Mouse (Mus musculus): ENCODE measurements around the gene Ankrd2. TPM values are rescaled to one million over a fixed set of nuclear protein-coding genes. Genes with fewer than 3 reads are reported as not detected.

Gene Ankrd2
- polyA plus RNA-seq (2015; fragmentation: Nextera tagmentation; extraction: Ambion mirVana) = 0.30 and 0.51 TPM in 2 replicates

DNA sequence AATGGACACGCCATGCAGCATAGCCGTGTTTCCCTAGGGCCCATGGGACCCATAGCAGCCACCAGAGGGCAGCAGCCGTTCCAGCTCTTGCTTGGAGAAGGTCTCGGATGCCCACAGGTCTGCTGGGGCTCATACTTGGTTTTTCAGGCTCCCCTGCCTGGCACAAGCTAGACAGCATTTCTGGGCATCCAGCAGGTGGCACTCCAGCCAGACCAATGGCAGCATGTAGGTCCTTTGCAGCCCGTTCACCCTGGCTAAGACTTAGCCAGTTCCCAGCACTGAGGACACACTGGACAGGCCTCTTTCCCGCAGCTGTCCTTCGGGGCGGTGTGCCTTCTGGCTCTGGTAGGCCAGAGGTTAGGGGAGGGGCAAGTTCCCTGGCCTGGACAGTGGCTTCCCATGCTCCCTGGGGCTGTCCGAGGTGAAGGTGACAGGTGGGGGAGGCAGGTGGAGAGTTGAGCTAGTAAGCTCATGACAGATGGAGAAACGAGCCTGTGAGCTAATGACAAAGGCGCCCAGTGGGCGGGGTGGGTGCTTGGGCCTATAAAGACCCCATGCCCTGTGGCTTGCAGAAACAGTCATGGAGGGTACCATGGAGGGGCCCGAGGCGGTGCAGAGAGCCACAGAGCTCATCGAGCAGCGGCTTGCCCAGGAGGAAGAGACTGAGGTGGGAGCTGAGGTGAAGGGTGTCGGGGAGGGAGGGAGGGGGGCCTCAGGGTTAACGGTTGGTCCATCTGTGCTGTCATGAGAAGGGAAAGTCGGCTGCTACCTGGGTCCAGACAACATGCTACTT is at the start of gene Ankrd2:
TSS of gene Ankrd2 (plus strand) at position 545 of the 793 bp plus-strand sequence.
- Histone ChIP-seq H3K36me3 (ENCODE audit: control insufficient read depth, insufficient read depth) (no peaks in the 10 kb centered on the region), H3K9ac (replicated peaks; ENCODE audit: low read depth, low read length) (no peak within 1 kb of the TSS), H3K27me3 (replicated peaks; ENCODE audit: control insufficient read depth, insufficient read depth, low read length) (no peaks in the 10 kb centered on the region), H3K4me3 (replicated peaks; ENCODE audit: low read length) (no peak within 1 kb of the TSS), H3K4me1 (replicated peaks; ENCODE audit: control insufficient read depth, insufficient read depth, low read length) (0 out of 2 replicates have a peak, but pooled peaks cover 4% of the 10 kb centered on the region), H3K9me3 (ENCODE audit: control insufficient read depth, low read length) (no peaks in the 10 kb centered on the region), H3K27ac (ENCODE audit: low read length) (no peak within 1 kb of the TSS), H3K4me2 (ENCODE audit: low read length) (no peak within 1 kb of the TSS)
- peak; percentile 80 for ATAC-seq
- WGBS = 65% methylated on average over 19 of the region's 19 CpGs

DNA sequence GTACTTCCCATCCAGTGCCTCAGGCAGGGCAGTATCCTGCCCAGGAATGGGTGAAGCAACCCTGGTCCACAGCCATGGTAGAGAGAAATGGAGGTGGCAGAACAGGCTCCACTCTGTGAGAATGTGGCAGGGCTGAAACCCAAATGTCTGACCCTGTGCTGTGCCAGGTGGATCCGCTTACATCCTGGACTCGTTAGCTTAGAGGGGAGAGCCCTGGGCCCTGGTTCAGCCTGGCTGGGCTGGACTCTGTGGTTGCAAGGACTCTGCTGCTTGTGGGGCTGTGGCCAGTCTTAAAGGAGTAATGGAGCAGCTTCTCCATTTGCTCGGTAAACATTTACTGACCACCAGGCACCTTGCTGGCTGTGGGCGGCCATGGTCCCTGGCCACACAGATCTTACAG is 48.6 kb upstream of the Ankrd2 start:
- no peak overlapping the region for H3K27ac ChIP-seq (ENCODE audit: low read length)
- H3K4me2 ChIP-seq (ENCODE audit: low read length) = no peak overlapping the region
- peaks cover 3% of the 10 kb centered on the region; the same call in 1 of the 2 replicates for H3K27me3 ChIP-seq (replicated peaks; ENCODE audit: control insufficient read depth, insufficient read depth, low read length)
- WGBS = 84% methylated on average over 4 of the region's 4 CpGs
- H3K9ac ChIP-seq (replicated peaks; ENCODE audit: low read depth, low read length) = no peak overlapping the region
- H3K4me1 ChIP-seq (replicated peaks; ENCODE audit: control insufficient read depth, insufficient read depth, low read length) = peaks cover 13% of the 10 kb centered on the region
- H3K36me3 ChIP-seq (ENCODE audit: control insufficient read depth, insufficient read depth) = no peaks in the 10 kb centered on the region
- no peaks in the 10 kb centered on the region for H3K9me3 ChIP-seq (ENCODE audit: control insufficient read depth, low read length)
- ATAC-seq = no peak
- no peak overlapping the region for H3K4me3 ChIP-seq (replicated peaks; ENCODE audit: low read length)

DNA sequence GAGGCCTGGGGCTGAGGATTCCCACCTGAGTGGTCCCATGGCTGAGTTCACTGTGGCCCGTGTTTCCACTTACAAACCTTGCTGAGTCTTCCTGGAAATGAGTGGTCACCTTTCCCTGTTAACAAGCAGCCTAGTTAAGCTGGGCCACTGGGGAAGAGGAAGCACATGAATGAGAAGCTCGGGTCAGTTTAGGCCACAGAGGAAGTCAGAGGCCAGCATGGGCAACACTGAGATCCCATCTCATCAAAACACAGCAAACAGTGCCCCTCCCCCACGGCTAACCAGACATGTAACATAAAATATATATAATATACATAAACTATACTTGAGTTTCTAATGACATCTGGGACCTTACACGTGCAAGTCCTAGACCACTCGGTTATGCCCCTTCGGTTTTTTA is 46.0 kb upstream of the Ankrd2 start:
- ATAC-seq = no peak
- Histone ChIP-seq H3K9ac (replicated peaks; ENCODE audit: low read depth, low read length) (no peak overlapping the region), H3K4me3 (replicated peaks; ENCODE audit: low read length) (no peak overlapping the region), H3K4me1 (replicated peaks; ENCODE audit: control insufficient read depth, insufficient read depth, low read length) (peaks cover 16% of the 10 kb centered on the region; the same call in 1 of the 2 replicates), H3K27me3 (replicated peaks; ENCODE audit: control insufficient read depth, insufficient read depth, low read length) (no peaks in the 10 kb centered on the region), H3K4me2 (ENCODE audit: low read length) (no peak overlapping the region), H3K9me3 (ENCODE audit: control insufficient read depth, low read length) (no peaks in the 10 kb centered on the region), H3K27ac (ENCODE audit: low read length) (no peak overlapping the region), H3K36me3 (ENCODE audit: control insufficient read depth, insufficient read depth) (no peaks in the 10 kb centered on the region)
- WGBS = 81% methylated on average over 6 of the region's 6 CpGs

DNA sequence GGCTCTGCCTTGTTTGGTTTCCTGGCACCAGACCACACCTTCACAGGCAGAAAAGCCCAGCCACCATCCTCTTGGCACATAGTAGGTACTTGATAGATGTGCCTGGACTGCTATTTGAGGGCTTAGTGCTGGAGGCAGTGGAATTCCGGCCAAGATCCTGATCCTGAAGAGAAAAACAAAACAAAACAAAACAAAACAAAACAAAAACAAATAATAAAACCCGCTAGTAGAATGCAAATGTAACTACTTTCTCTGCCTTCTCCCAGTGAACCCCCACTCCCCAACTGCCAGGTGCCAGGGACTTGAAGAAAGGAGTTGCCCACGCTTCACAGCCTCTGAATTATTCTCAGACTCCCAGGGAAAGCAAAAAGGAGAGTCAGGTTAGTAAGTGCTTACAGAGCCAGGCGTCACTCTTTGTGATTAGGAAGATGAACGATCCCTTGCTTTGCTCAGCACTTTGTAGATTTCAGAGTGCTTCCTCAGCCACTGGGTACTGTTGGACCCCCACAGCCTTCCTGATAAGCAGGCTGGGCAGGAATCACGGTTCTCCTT is 43.8 kb upstream of the Ankrd2 start:
- ATAC-seq = no peak
- H3K27ac ChIP-seq (ENCODE audit: low read length) = no peak overlapping the region
- peaks cover 16% of the 10 kb centered on the region; the same call in 1 of the 2 replicates for H3K4me1 ChIP-seq (replicated peaks; ENCODE audit: control insufficient read depth, insufficient read depth, low read length)
- H3K4me2 ChIP-seq (ENCODE audit: low read length) = no peak overlapping the region
- no peaks in the 10 kb centered on the region for H3K9me3 ChIP-seq (ENCODE audit: control insufficient read depth, low read length)
- no peak overlapping the region for H3K9ac ChIP-seq (replicated peaks; ENCODE audit: low read depth, low read length)
- no peak overlapping the region for H3K4me3 ChIP-seq (replicated peaks; ENCODE audit: low read length)
- H3K36me3 ChIP-seq (ENCODE audit: control insufficient read depth, insufficient read depth) = no peaks in the 10 kb centered on the region
- no peaks in the 10 kb centered on the region for H3K27me3 ChIP-seq (replicated peaks; ENCODE audit: control insufficient read depth, insufficient read depth, low read length)
- WGBS = 22% methylated on average over 6 of the region's 6 CpGs

DNA sequence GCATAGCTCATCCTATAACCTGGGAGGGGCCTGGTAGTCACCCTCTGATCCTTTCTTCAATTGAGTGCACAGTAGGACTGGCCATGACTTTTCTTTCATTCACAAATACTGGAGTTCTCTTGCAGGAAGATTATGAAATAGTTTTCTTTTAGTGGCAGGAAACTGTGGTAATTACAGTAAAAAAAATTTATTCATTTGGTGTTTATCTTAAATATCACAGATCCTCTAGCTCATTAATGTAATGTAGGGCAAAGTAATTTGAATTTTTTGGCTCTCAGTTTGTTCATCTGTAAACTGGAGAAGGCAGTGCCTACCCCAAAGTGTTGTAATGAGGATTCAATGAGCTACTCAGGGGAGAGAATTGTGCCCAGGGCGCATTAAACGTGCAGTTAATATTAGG is 42.8 kb upstream of the Ankrd2 start:
- Histone ChIP-seq H3K36me3 (ENCODE audit: control insufficient read depth, insufficient read depth) (no peaks in the 10 kb centered on the region), H3K4me3 (replicated peaks; ENCODE audit: low read length) (no peak overlapping the region), H3K27ac (ENCODE audit: low read length) (no peak overlapping the region), H3K4me2 (ENCODE audit: low read length) (no peak overlapping the region), H3K9ac (replicated peaks; ENCODE audit: low read depth, low read length) (no peak overlapping the region), H3K27me3 (replicated peaks; ENCODE audit: control insufficient read depth, insufficient read depth, low read length) (no peaks in the 10 kb centered on the region), H3K9me3 (ENCODE audit: control insufficient read depth, low read length) (no peaks in the 10 kb centered on the region), H3K4me1 (replicated peaks; ENCODE audit: control insufficient read depth, insufficient read depth, low read length) (peaks cover 16% of the 10 kb centered on the region; the same call in 1 of the 2 replicates)
- no peak for ATAC-seq
- WGBS = 59% methylated on average over 2 of the region's 2 CpGs

DNA sequence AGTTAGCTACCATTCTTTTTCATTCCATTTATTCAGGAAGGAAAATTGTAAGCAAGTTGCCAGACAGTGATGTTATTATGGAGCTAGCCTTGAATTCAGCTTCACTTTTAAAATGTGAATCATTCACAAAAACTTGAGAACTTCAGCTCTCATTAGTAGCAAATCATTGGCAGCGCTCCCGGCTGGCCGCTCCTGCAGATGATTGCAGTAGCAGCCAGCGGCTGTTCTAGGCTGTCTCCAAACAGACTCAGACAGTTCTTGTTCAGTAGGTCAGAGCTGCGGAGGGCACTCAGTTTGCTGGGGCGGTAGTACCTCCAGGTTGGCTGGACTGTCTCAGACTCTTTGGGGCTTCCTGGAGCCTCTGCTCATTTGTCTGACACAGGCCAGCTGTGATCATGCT is 42.3 kb upstream of the Ankrd2 start:
- H3K4me2 ChIP-seq (ENCODE audit: low read length) = no peak overlapping the region
- no peak overlapping the region for H3K27ac ChIP-seq (ENCODE audit: low read length)
- no peak overlapping the region for H3K9ac ChIP-seq (replicated peaks; ENCODE audit: low read depth, low read length)
- H3K36me3 ChIP-seq (ENCODE audit: control insufficient read depth, insufficient read depth) = no peaks in the 10 kb centered on the region
- peaks cover 16% of the 10 kb centered on the region; the same call in 1 of the 2 replicates for H3K4me1 ChIP-seq (replicated peaks; ENCODE audit: control insufficient read depth, insufficient read depth, low read length)
- no peaks in the 10 kb centered on the region for H3K27me3 ChIP-seq (replicated peaks; ENCODE audit: control insufficient read depth, insufficient read depth, low read length)
- no peaks in the 10 kb centered on the region for H3K9me3 ChIP-seq (ENCODE audit: control insufficient read depth, low read length)
- 37% methylated on average over 6 of the region's 6 CpGs for WGBS
- no peak overlapping the region for H3K4me3 ChIP-seq (replicated peaks; ENCODE audit: low read length)
- no peak for ATAC-seq

DNA sequence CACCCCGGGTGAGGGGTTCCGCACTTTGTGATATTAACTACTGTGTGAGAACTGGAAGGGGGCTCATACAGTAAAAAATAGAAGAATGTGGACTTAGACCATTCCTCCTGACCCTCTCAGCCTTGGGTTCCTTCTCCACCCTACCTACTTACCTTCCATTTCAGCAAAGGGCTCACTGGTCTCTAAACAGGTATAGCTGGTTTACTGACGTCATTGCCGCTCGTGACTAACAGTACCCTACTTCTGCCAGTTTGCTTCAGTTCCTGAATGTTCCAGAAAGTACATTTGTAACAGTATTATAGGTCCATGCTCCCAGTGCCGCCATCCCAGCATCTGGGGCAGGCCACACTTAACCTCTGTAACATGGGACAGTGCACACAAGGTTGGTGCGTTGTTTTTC is 41.8 kb upstream of the Ankrd2 start:
- 94% methylated on average over 7 of the region's 7 CpGs for WGBS
- Histone ChIP-seq H3K9me3 (ENCODE audit: control insufficient read depth, low read length) (no peaks in the 10 kb centered on the region), H3K36me3 (ENCODE audit: control insufficient read depth, insufficient read depth) (no peaks in the 10 kb centered on the region), H3K4me2 (ENCODE audit: low read length) (no peak overlapping the region), H3K4me1 (replicated peaks; ENCODE audit: control insufficient read depth, insufficient read depth, low read length) (peaks cover 16% of the 10 kb centered on the region; the same call in 1 of the 2 replicates), H3K27me3 (replicated peaks; ENCODE audit: control insufficient read depth, insufficient read depth, low read length) (no peaks in the 10 kb centered on the region), H3K4me3 (replicated peaks; ENCODE audit: low read length) (no peak overlapping the region), H3K27ac (ENCODE audit: low read length) (no peak overlapping the region), H3K9ac (replicated peaks; ENCODE audit: low read depth, low read length) (no peak overlapping the region)
- no peak for ATAC-seq

DNA sequence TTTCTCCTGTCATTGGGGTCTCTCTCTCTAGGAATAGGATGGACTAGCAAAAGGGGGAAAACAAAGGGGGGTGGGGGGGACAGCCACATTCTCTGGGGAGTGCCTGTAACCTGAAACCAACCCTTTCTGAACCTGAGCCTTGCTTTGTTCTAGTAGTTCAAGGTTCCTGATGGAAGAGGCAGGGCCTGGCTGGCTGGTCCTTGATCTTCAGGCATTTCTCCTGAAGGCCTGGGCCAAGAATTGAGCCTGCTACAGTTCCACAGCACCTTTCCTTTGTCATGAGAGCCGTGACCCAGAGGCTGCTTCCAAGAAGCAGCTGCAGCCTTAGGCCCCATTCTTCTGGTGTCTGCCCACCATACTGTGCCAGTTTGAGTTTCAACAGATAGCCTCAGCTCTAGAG is 40.3 kb upstream of the Ankrd2 start:
- WGBS = 46% methylated on average over 1 of the region's 1 CpGs
- Histone ChIP-seq H3K27ac (ENCODE audit: low read length) (no peak overlapping the region), H3K36me3 (ENCODE audit: control insufficient read depth, insufficient read depth) (no peaks in the 10 kb centered on the region), H3K4me1 (replicated peaks; ENCODE audit: control insufficient read depth, insufficient read depth, low read length) (peaks cover 16% of the 10 kb centered on the region; the same call in 1 of the 2 replicates), H3K9me3 (ENCODE audit: control insufficient read depth, low read length) (no peaks in the 10 kb centered on the region), H3K4me2 (ENCODE audit: low read length) (no peak overlapping the region), H3K27me3 (replicated peaks; ENCODE audit: control insufficient read depth, insufficient read depth, low read length) (no peaks in the 10 kb centered on the region), H3K9ac (replicated peaks; ENCODE audit: low read depth, low read length) (no peak overlapping the region), H3K4me3 (replicated peaks; ENCODE audit: low read length) (no peak overlapping the region)
- no peak for ATAC-seq

DNA sequence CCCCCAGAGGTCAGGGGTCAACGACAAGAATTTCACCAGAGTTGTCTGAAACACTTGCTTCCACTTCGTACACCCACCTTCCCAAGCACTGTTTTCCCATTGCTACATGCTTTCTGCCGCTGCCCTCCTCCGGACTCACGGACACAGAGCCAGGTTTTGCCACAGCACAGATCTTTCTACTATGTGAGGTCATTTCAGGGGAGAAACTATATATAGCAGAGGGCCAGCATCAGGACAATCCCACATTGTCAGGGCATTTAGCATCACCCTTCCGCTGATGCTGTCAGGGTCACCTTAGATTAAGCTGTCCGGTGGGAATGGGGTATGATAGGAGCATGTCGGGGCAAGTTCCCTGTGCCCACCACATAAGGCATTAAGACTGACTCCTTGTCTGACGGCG is 38.7 kb upstream of the Ankrd2 start:
- WGBS = 93% methylated on average over 10 of the region's 10 CpGs
- no peak overlapping the region for H3K27ac ChIP-seq (ENCODE audit: low read length)
- no peaks in the 10 kb centered on the region for H3K27me3 ChIP-seq (replicated peaks; ENCODE audit: control insufficient read depth, insufficient read depth, low read length)
- H3K9me3 ChIP-seq (ENCODE audit: control insufficient read depth, low read length) = no peaks in the 10 kb centered on the region
- H3K9ac ChIP-seq (replicated peaks; ENCODE audit: low read depth, low read length) = no peak overlapping the region
- H3K4me3 ChIP-seq (replicated peaks; ENCODE audit: low read length) = no peak overlapping the region
- no peak for ATAC-seq
- no peak overlapping the region for H3K4me2 ChIP-seq (ENCODE audit: low read length)
- peaks cover 12% of the 10 kb centered on the region; the same call in 1 of the 2 replicates for H3K4me1 ChIP-seq (replicated peaks; ENCODE audit: control insufficient read depth, insufficient read depth, low read length)
- H3K36me3 ChIP-seq (ENCODE audit: control insufficient read depth, insufficient read depth) = no peaks in the 10 kb centered on the region
